14 mouse cellular contexts compared by ENCODE assay signal in genomic region chr1:80784155-80784554, GRCm38 (mm10).
"Had no signal": no experiment of that assay in that cellular context is flagged by ENCODE, and none has a peak within 500 bp of the region (broad histone marks: within the 10 kb centered on the region; RNA-seq: fewer than 3 reads in every experiment).

No protein-coding gene starts in this region.

- H3K27ac ChIP-seq: intestine, embryonic 15.5 days; layer of hippocampus, adult 2 months; limb, embryonic 15.5 days; liver, embryonic 13.5 days; lung, embryonic 15.5 days; midbrain, embryonic 13.5 days; stomach, postnatal 0 days had no signal

- ATAC-seq: intestine, embryonic 15.5 days; liver, postnatal 0 days; midbrain, embryonic 13.5 days had no signal

- DNase-seq: kidney, adult 18-20 months; kidney, postnatal 4 days; liver, embryonic 13.5 days; liver, postnatal 0 days; lung, postnatal 14 days; right cerebral cortex, postnatal 14 days; thymus, adult 18-20 months; thymus, postnatal 25 days had no signal

- H3K27me3 ChIP-seq: intestine, embryonic 15.5 days; limb, embryonic 15.5 days; liver, embryonic 13.5 days; lung, embryonic 15.5 days; midbrain, embryonic 13.5 days had no signal

- H3K4me2 ChIP-seq: intestine, embryonic 15.5 days; limb, embryonic 15.5 days; liver, embryonic 13.5 days; lung, embryonic 15.5 days; midbrain, embryonic 13.5 days had no signal

- H3K4me1 ChIP-seq: intestine, embryonic 15.5 days; limb, embryonic 15.5 days; liver, embryonic 13.5 days; lung, embryonic 15.5 days; midbrain, embryonic 13.5 days had no signal

- H3K9ac ChIP-seq: intestine, embryonic 15.5 days; limb, embryonic 15.5 days; liver, embryonic 13.5 days; liver, postnatal 0 days; lung, embryonic 15.5 days; midbrain, embryonic 13.5 days had no signal

- H3K9me3 ChIP-seq: intestine, embryonic 15.5 days; limb, embryonic 15.5 days; liver, embryonic 13.5 days; lung, embryonic 15.5 days; midbrain, embryonic 13.5 days had no signal

- H3K4me3 ChIP-seq: intestine, embryonic 15.5 days; layer of hippocampus, adult 2 months; limb, embryonic 15.5 days; liver, embryonic 13.5 days; lung, embryonic 15.5 days; midbrain, embryonic 13.5 days had no signal

- H3K36me3 ChIP-seq: intestine, embryonic 15.5 days; limb, embryonic 15.5 days; liver, embryonic 13.5 days; lung, embryonic 15.5 days; midbrain, embryonic 13.5 days had no signal
